Mouse (Mus musculus): Measurements from ENCODE around the gene Gm20883. TPM values are rescaled to one million over a fixed set of nuclear protein-coding genes. Genes with fewer than 3 reads are reported as not detected.
"Not testable (repeated sequence)": the region's sequence is repeated elsewhere in the genome, so short reads cannot be mapped to it uniquely, and the experiment has no call there.

The Gm20883 gene
- not detected in 2 replicates for polyA plus RNA-seq (2015; fragmentation: Nextera tagmentation; extraction: Ambion mirVana)

DNA sequence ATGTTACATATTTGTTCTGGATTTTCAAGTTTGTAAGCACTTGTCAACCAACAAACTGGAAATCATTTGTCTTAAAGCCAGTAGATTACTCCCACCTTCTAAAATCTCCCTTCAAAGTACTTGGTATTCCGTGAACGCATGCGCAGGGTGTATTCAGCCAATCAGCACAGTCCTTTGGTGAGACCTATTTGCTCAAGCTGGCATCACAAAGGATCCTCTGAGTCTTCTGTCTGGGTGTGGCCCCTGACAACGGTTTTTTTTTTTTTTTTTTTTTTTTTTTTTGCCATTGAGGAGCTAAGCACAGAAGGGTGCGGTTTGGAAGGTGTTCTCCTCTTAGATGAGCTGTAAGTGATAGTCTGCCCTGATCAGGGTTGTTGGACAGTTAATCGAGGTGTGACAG, at the start of gene Gm20883:
Gm20883 (plus strand) TSS at position 301 of the 400 bp plus-strand sequence.
- H3K4me3 ChIP-seq; H3K4me2 ChIP-seq; H3K4me1 ChIP-seq; H3K9me3 ChIP-seq; H3K27ac ChIP-seq; H3K36me3 ChIP-seq (replicated peaks); ATAC-seq (replicated peaks); H3K9ac ChIP-seq; H3K27me3 ChIP-seq (replicated peaks): not testable (repeated sequence)
- WGBS = no CpG with 5 or more reads among the region's 6 CpGs
